Mouse (Mus musculus) cortical plate, adult 2 months (tissue): ENCODE measurements at regions not wholly inside any gene's neighbourhood (a gene's known extent, or its start where the extent isn't known, plus 50 kb on each side); places are given as distances from the start of the nearest gene placed in this dataset.

Experiments used
- CTCF ChIP-seq: fragments of 200-500 bp; IDR thresholded peaks from 2 replicates; pipeline ENCODE4 v1.5.1; 2011; ENCODE audit warnings: mild to moderate bottlenecking, control low read depth, low read length; ENCODE audit not compliant: insufficient read depth; ENCODE audit errors: extremely low read depth
- POLR2A ChIP-seq: fragments of 200-500 bp; IDR thresholded peaks from 2 replicates; pipeline ENCODE4 v1.6.1; 2011; ENCODE audit warnings: mild to moderate bottlenecking, low read length, control low read depth; ENCODE audit not compliant: insufficient read depth; ENCODE audit errors: extremely low read depth

DNA sequence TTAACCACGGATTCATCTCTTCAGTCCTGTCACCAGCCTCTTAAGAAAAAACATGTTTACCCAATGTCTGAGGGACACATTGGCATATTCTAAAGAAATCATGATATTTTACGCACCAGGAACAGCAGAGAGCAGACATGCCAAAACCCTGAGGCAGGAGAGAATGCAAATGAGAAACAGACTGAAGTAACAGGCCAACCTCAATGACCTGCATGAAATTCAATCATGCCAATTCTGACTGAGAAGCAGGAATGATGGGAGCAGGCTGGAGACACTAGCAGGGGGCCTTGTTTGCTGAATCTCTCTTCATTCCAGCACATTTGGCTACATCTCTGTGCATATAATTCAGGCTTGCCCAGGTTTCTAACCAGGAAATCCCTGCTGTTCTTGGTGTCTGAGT lies 529.2 kb upstream of the Lcorl start:
- TF ChIP-seq CTCF (no peak), POLR2A (no peak)
